Mouse (Mus musculus): ENCODE measurements around the gene Sync. TPM values are rescaled to one million over a fixed set of nuclear protein-coding genes. Genes with fewer than 3 reads are reported as not detected.

The Sync gene
- polyA plus RNA-seq, 1 experiment = 0.88 TPM

DNA sequence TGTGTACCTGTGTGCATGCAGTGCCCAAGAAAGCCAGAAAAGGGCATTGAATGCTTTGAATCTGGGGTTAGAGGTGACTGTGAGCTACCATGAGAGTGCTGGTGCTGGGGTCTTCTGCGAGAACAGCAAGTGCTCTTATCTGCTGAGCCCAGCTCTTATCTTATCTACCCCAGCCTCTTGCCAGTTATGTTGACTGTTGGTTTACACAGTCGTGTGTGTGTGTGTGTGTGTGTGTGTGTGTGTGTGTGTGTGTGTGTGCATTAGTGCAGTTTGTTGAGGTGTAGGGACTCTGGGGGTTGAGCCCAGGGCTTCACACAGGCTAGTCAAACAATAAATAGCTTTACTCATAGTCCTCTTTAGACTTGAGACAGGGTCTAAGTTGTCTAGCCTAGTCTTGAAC, 7.8 kb downstream of the Sync start:
- H3K27me3 ChIP-seq (ENCODE audit: control insufficient read depth, insufficient read depth, low read length) = no peaks in the 10 kb centered on the region
- no peak overlapping the region for H3K4me3 ChIP-seq (ENCODE audit: control insufficient read depth, insufficient read depth, low read length)
- no peaks in the 10 kb centered on the region for H3K4me1 ChIP-seq (replicated peaks; ENCODE audit: control insufficient read depth, insufficient read depth, low read length)
- 33% methylated on average over 2 of the region's 2 CpGs for WGBS
- no peaks in the 10 kb centered on the region for H3K36me3 ChIP-seq (ENCODE audit: control insufficient read depth, insufficient read depth, low read length)
- TF ChIP-seq POLR2A (IDR thresholded peaks at IDR 0.05; ENCODE audit: control insufficient read depth, extremely low read depth, insufficient read depth, low read length, poor library complexity) = no peak
- no peak for TF ChIP-seq CTCF (IDR thresholded peaks at IDR 0.05; ENCODE audit: borderline replicate concordance, control insufficient read depth, extremely low read depth, insufficient read depth, low read length, poor library complexity)
- H3K27ac ChIP-seq (ENCODE audit: control insufficient read depth, insufficient read depth, low read length) = no peak overlapping the region
- no peak for DNase-seq

DNA sequence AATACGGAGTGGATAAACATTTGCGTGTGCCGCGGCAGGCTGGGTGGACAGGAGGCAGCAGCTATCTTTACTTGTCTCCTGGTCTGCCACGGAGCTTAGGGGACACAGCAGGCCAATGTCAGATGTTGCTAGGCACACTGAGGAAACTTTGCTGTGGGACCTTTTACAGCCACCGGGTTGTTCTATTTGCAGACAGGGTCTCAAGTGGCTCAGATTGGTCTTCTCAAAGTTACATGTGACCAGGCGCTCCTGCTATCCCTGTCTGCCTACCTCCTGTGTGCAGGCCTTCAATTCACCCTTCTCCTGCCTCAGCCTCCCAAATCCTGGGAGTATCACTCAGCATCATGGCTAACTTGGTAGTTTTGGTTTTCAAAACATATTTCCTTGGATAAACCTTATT, 8.6 kb downstream of the Sync start:
- 93% methylated on average over 7 of the region's 7 CpGs for WGBS
- Histone ChIP-seq H3K27me3 (ENCODE audit: control insufficient read depth, insufficient read depth, low read length) (no peaks in the 10 kb centered on the region), H3K27ac (ENCODE audit: control insufficient read depth, insufficient read depth, low read length) (no peak overlapping the region), H3K4me1 (replicated peaks; ENCODE audit: control insufficient read depth, insufficient read depth, low read length) (no peaks in the 10 kb centered on the region), H3K4me3 (ENCODE audit: control insufficient read depth, insufficient read depth, low read length) (no peak overlapping the region), H3K36me3 (ENCODE audit: control insufficient read depth, insufficient read depth, low read length) (no peaks in the 10 kb centered on the region)
- no peak for DNase-seq
- no peak for TF ChIP-seq POLR2A (IDR thresholded peaks at IDR 0.05; ENCODE audit: control insufficient read depth, extremely low read depth, insufficient read depth, low read length, poor library complexity)
- TF ChIP-seq CTCF (IDR thresholded peaks at IDR 0.05; ENCODE audit: borderline replicate concordance, control insufficient read depth, extremely low read depth, insufficient read depth, low read length, poor library complexity) = no peak

DNA sequence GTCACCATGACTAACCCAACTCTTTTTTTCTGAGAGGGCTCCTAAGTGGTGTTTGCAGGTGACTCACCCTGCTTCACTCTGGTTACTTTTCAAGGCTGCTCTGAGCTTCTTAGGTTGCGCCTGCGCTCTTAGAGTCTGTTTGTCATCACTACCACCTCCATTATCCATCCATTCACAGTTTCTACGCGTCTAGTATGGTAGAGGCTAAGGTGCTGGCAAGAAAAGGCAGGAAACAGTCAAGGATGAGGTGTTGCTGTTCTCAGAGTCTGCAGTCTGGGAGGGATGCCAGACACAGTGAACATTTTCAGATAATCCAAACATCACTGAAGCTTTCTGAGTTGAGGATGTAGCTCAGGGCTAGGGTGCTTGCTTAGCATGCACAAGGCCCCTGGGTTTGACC, 10.3 kb downstream of the Sync start:
- no peak overlapping the region for H3K4me3 ChIP-seq (ENCODE audit: control insufficient read depth, insufficient read depth, low read length)
- DNase-seq = no peak
- no peaks in the 10 kb centered on the region for H3K36me3 ChIP-seq (ENCODE audit: control insufficient read depth, insufficient read depth, low read length)
- no peak overlapping the region for H3K27ac ChIP-seq (ENCODE audit: control insufficient read depth, insufficient read depth, low read length)
- 92% methylated on average over 4 of the region's 4 CpGs for WGBS
- H3K4me1 ChIP-seq (replicated peaks; ENCODE audit: control insufficient read depth, insufficient read depth, low read length) = no peaks in the 10 kb centered on the region
- no peaks in the 10 kb centered on the region for H3K27me3 ChIP-seq (ENCODE audit: control insufficient read depth, insufficient read depth, low read length)
- TF ChIP-seq CTCF (IDR thresholded peaks at IDR 0.05; ENCODE audit: borderline replicate concordance, control insufficient read depth, extremely low read depth, insufficient read depth, low read length, poor library complexity) = no peak
- no peak for TF ChIP-seq POLR2A (IDR thresholded peaks at IDR 0.05; ENCODE audit: control insufficient read depth, extremely low read depth, insufficient read depth, low read length, poor library complexity)

DNA sequence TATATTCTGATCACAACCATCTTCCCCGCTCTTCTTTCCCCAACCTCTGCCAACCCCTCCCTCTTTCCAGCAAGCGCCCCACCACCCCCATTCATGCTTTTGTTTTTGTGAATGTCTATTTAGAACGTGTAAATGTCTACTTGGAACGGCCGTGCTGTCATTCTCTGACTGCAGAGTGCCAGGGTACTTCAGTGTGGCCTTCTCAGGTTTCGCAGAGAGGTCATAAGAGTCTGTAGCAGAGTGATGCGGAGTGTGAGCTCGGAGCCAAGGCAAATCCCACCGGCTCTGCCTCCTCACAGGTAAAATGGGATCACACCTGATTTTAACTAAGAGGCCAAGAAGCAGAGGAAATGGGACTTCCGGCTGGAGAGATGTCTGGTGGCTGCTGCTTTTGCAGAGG, 11.7 kb downstream of the Sync start:
- 92% methylated on average over 10 of the region's 10 CpGs for WGBS
- H3K27ac ChIP-seq (ENCODE audit: control insufficient read depth, insufficient read depth, low read length) = no peak overlapping the region
- no peaks in the 10 kb centered on the region for H3K36me3 ChIP-seq (ENCODE audit: control insufficient read depth, insufficient read depth, low read length)
- TF ChIP-seq POLR2A (IDR thresholded peaks at IDR 0.05; ENCODE audit: control insufficient read depth, extremely low read depth, insufficient read depth, low read length, poor library complexity) = no peak
- TF ChIP-seq CTCF (IDR thresholded peaks at IDR 0.05; ENCODE audit: borderline replicate concordance, control insufficient read depth, extremely low read depth, insufficient read depth, low read length, poor library complexity) = no peak
- no peak for DNase-seq
- no peaks in the 10 kb centered on the region for H3K27me3 ChIP-seq (ENCODE audit: control insufficient read depth, insufficient read depth, low read length)
- H3K4me3 ChIP-seq (ENCODE audit: control insufficient read depth, insufficient read depth, low read length) = no peak overlapping the region
- no peaks in the 10 kb centered on the region for H3K4me1 ChIP-seq (replicated peaks; ENCODE audit: control insufficient read depth, insufficient read depth, low read length)

DNA sequence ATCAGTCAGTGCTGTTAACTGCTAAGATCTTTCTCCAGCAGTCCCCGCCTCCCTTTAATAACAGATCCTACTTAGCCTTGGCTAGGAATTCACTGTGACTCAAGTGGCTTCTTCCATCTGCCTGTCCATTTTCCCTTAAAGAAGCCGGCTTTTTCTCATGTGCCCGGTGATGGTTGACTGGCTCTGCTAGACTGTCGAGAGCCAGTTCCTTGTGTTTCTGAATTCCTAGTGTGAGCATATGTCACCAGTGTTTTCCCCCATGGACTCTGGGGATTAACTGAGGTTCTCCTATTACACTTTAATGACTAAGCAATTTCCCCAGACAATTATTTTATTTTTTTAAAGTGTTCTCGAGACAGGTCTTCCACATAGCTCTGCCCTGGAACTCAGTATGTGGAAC, 16.0 kb downstream of the Sync start:
- no peak for DNase-seq
- peaks cover 16% of the 10 kb centered on the region for H3K36me3 ChIP-seq (ENCODE audit: control insufficient read depth, insufficient read depth, low read length)
- no peak overlapping the region for H3K4me3 ChIP-seq (ENCODE audit: control insufficient read depth, insufficient read depth, low read length)
- no peaks in the 10 kb centered on the region for H3K27me3 ChIP-seq (ENCODE audit: control insufficient read depth, insufficient read depth, low read length)
- no peak overlapping the region for H3K27ac ChIP-seq (ENCODE audit: control insufficient read depth, insufficient read depth, low read length)
- TF ChIP-seq CTCF (IDR thresholded peaks at IDR 0.05; ENCODE audit: borderline replicate concordance, control insufficient read depth, extremely low read depth, insufficient read depth, low read length, poor library complexity) (no peak), POLR2A (IDR thresholded peaks at IDR 0.05; ENCODE audit: control insufficient read depth, extremely low read depth, insufficient read depth, low read length, poor library complexity) (no peak)
- WGBS = 80% methylated on average over 5 of the region's 5 CpGs
- no peaks in the 10 kb centered on the region for H3K4me1 ChIP-seq (replicated peaks; ENCODE audit: control insufficient read depth, insufficient read depth, low read length)

DNA sequence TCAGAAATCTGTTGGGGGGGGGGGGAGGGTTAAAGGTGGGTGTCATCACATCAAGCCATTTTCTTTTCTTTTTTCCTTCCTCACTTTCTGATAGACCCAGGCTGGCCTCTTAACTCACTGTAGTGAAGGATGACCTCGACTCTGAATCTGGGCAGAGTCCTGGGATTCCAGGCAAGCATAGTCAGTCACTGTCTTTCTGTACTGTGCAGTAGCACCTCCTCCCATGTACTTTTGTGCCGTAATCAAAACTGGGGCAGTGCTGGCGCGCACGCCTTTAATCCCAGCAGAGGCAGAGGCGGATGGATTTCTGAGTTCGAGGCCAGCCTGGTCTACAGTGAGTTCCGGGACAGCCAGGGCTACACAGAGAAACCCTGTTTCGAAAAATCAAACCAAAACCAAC, 16.4 kb downstream of the Sync start:
- H3K27me3 ChIP-seq (ENCODE audit: control insufficient read depth, insufficient read depth, low read length) = no peaks in the 10 kb centered on the region
- no peak for TF ChIP-seq CTCF (IDR thresholded peaks at IDR 0.05; ENCODE audit: borderline replicate concordance, control insufficient read depth, extremely low read depth, insufficient read depth, low read length, poor library complexity)
- TF ChIP-seq POLR2A (IDR thresholded peaks at IDR 0.05; ENCODE audit: control insufficient read depth, extremely low read depth, insufficient read depth, low read length, poor library complexity) = no peak
- peaks cover 19% of the 10 kb centered on the region for H3K36me3 ChIP-seq (ENCODE audit: control insufficient read depth, insufficient read depth, low read length)
- no peak overlapping the region for H3K4me3 ChIP-seq (ENCODE audit: control insufficient read depth, insufficient read depth, low read length)
- DNase-seq = no peak
- H3K27ac ChIP-seq (ENCODE audit: control insufficient read depth, insufficient read depth, low read length) = no peak overlapping the region
- WGBS = 95% methylated on average over 9 of the region's 9 CpGs
- H3K4me1 ChIP-seq (replicated peaks; ENCODE audit: control insufficient read depth, insufficient read depth, low read length) = no peaks in the 10 kb centered on the region

DNA sequence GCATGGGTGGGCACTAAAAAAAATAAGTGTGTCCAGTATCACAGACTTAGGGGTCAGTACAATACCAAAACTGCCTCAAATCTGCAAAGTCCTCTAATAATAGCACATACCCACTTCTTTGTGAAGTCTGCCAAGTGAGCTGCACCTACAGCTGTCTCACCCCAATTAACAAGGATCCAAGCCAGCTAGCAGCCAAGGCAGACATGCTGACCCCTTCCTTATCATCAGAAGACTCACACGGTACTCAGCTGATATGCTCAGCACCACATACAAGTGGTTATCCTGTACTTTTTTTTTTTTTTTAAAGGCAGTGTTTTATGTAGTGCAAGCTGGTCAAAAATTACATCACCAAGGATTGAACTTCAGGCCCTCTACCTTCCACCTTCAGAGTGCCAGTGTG, 16.9 kb downstream of the Sync start:
- no peaks in the 10 kb centered on the region for H3K27me3 ChIP-seq (ENCODE audit: control insufficient read depth, insufficient read depth, low read length)
- H3K27ac ChIP-seq (ENCODE audit: control insufficient read depth, insufficient read depth, low read length) = no peak overlapping the region
- H3K36me3 ChIP-seq (ENCODE audit: control insufficient read depth, insufficient read depth, low read length) = peaks cover 24% of the 10 kb centered on the region
- H3K4me3 ChIP-seq (ENCODE audit: control insufficient read depth, insufficient read depth, low read length) = no peak overlapping the region
- DNase-seq = no peak
- H3K4me1 ChIP-seq (replicated peaks; ENCODE audit: control insufficient read depth, insufficient read depth, low read length) = no peaks in the 10 kb centered on the region
- 88% methylated on average over 1 of the region's 1 CpGs for WGBS
- TF ChIP-seq CTCF (IDR thresholded peaks at IDR 0.05; ENCODE audit: borderline replicate concordance, control insufficient read depth, extremely low read depth, insufficient read depth, low read length, poor library complexity) (no peak), POLR2A (IDR thresholded peaks at IDR 0.05; ENCODE audit: control insufficient read depth, extremely low read depth, insufficient read depth, low read length, poor library complexity) (no peak)

All from thymus, adult 2 months (tissue).